Mouse (Mus musculus): ENCODE measurements around the gene Cep83. TPM values are rescaled to one million over a fixed set of nuclear protein-coding genes. Genes with fewer than 3 reads are reported as not detected.

Cep83 gene
- total and polyA plus RNA-seq, 3 experiments: 10.0 to 37.9 (median 33.0) TPM

DNA sequence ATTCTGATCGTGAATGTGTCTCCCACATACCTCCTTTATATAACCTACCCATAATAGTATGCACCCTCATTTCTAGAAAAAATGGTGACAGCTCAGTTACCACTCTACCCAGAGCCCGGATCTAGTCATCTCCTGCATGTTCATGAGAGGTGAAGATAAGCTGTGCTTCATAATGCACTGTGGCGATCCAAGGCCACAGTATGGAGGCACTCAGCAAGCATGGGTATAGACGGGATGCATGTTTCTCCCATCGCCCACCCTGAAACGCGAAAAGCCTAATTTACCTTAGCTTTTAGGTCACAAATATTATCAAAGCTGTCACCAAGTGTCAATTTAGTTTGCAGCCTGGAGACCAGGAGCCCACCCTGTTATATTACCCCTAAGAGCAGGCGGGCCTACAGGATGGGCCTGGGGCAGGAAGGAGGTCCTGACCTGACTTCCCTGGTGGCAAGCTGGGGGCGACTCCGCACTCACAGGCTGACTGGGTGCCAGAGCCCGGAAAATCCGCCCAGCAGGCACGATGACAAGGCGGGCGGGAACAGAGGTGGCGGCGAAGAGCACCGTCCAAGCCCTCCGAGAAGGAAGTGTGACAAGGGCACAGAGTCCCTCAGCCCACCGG, 544 bp upstream of the Cep83 start:
- Histone ChIP-seq H3K4me3 (ENCODE audit: low read depth, low read length) (peak overlapping the region; percentile 94), H3K36me3 (replicated peaks) (peaks cover 17% of the 10 kb centered on the region), H3K9me3 (replicated peaks) (no peaks in the 10 kb centered on the region), H3K4me1 (ENCODE audit: insufficient read depth, low read depth, low read length) (peaks cover 19% of the 10 kb centered on the region), H3K27me3 (ENCODE audit: insufficient read depth, low read length) (no peaks in the 10 kb centered on the region)
- ATAC-seq (ENCODE audit: extremely low read depth, insufficient number of reproducible peaks, low FRiP score, poor library complexity, severe bottlenecking) (peak; percentile 57), DNase-seq (ENCODE audit: low spot score) (peak; percentile 43)
- no peak for TF ChIP-seq CTCF (IDR thresholded peaks at IDR 0.05; ENCODE audit: low read depth, low read length)
- no peak for TF ChIP-seq TAL1 (conservative IDR thresholded peaks at IDR 0.05; ENCODE audit: low read depth, low read length)
- no peak for TF ChIP-seq POLR2AphosphoS5 (IDR thresholded peaks at IDR 0.05; ENCODE audit: insufficient replicate concordance, low read depth, low read length)
- TF ChIP-seq GATA2 (IDR thresholded peaks at IDR 0.05; ENCODE audit: borderline replicate concordance, low read depth, low read length): no peak

GRCm38 (mm10) chr10:94689176-94689510, 689 bp downstream of the Cep83 start:
- no peak for TF ChIP-seq CTCF (IDR thresholded peaks at IDR 0.05; ENCODE audit: low read depth, low read length)
- TF ChIP-seq GATA1 (IDR thresholded peaks at IDR 0.05; ENCODE audit: borderline replicate concordance, low read length): no peak
- Histone ChIP-seq H3K4me3 (ENCODE audit: low read depth, low read length) (peak overlapping the region; percentile 94), H3K27me3 (ENCODE audit: insufficient read depth, low read length) (no peaks in the 10 kb centered on the region), H3K4me1 (ENCODE audit: insufficient read depth, low read depth, low read length) (peaks cover 19% of the 10 kb centered on the region), H3K36me3 (replicated peaks) (peaks cover 9% of the 10 kb centered on the region), H3K9me3 (replicated peaks) (no peaks in the 10 kb centered on the region)
- peak; percentile 36 for DNase-seq (ENCODE audit: low spot score)
- no peak for ATAC-seq (ENCODE audit: extremely low read depth, insufficient number of reproducible peaks, low FRiP score, poor library complexity, severe bottlenecking)

- H3K4me1 ChIP-seq (ENCODE audit: insufficient read depth, low read depth, low read length): peaks cover 19% of the 10 kb centered on the region
- ATAC-seq (ENCODE audit: extremely low read depth, insufficient number of reproducible peaks, low FRiP score, poor library complexity, severe bottlenecking): no peak
- peak; percentile 10 for DNase-seq (ENCODE audit: low spot score)
These were observed 1.9 kb downstream of the Cep83 start for GRCm38 (mm10) chr10:94690376-94690775.

GRCm38 (mm10) chr10:94692163-94692562, 3.7 kb downstream of the Cep83 start:
- ATAC-seq (ENCODE audit: extremely low read depth, insufficient number of reproducible peaks, low FRiP score, poor library complexity, severe bottlenecking) (no peak), DNase-seq (ENCODE audit: low spot score) (no peak)
- H3K4me3 ChIP-seq (ENCODE audit: low read depth, low read length): no peak overlapping the region
- H3K4me1 ChIP-seq (ENCODE audit: insufficient read depth, low read depth, low read length): peaks cover 16% of the 10 kb centered on the region
- no peaks in the 10 kb centered on the region for H3K27me3 ChIP-seq (ENCODE audit: insufficient read depth, low read length)
- peaks cover 9% of the 10 kb centered on the region for H3K36me3 ChIP-seq (replicated peaks)
- peaks cover 4% of the 10 kb centered on the region; the same call in 1 of the 2 replicates for H3K9me3 ChIP-seq (replicated peaks)
- TF ChIP-seq GATA1 (IDR thresholded peaks at IDR 0.05; ENCODE audit: borderline replicate concordance, low read length): no peak
- TF ChIP-seq TAL1 (conservative IDR thresholded peaks at IDR 0.05; ENCODE audit: low read depth, low read length): no peak
- TF ChIP-seq CTCF (IDR thresholded peaks at IDR 0.05; ENCODE audit: low read depth, low read length): no peak
- TF ChIP-seq GATA2 (IDR thresholded peaks at IDR 0.05; ENCODE audit: borderline replicate concordance, low read depth, low read length): no peak
- no peak for TF ChIP-seq POLR2AphosphoS5 (IDR thresholded peaks at IDR 0.05; ENCODE audit: insufficient replicate concordance, low read depth, low read length)

More at GRCm38 (mm10) chr10:94690376-94690775, 1.9 kb downstream of the Cep83 start:
- Histone ChIP-seq H3K9me3 (replicated peaks) (peaks cover 4% of the 10 kb centered on the region; the same call in 1 of the 2 replicates), H3K27me3 (ENCODE audit: insufficient read depth, low read length) (no peaks in the 10 kb centered on the region), H3K36me3 (replicated peaks) (peaks cover 7% of the 10 kb centered on the region), H3K4me3 (ENCODE audit: low read depth, low read length) (no peak overlapping the region; the same call in 1 of the 2 replicates)
- no peak for TF ChIP-seq TAL1 (conservative IDR thresholded peaks at IDR 0.05; ENCODE audit: low read depth, low read length)
- TF ChIP-seq GATA2 (IDR thresholded peaks at IDR 0.05; ENCODE audit: borderline replicate concordance, low read depth, low read length): no peak
- TF ChIP-seq POLR2AphosphoS5 (IDR thresholded peaks at IDR 0.05; ENCODE audit: insufficient replicate concordance, low read depth, low read length): no peak
- TF ChIP-seq GATA1 (IDR thresholded peaks at IDR 0.05; ENCODE audit: borderline replicate concordance, low read length): no peak
- no peak for TF ChIP-seq CTCF (IDR thresholded peaks at IDR 0.05; ENCODE audit: low read depth, low read length)

- peaks cover 25% of the 10 kb centered on the region for H3K4me1 ChIP-seq (ENCODE audit: insufficient read depth, low read depth, low read length)
- no peaks in the 10 kb centered on the region for H3K27me3 ChIP-seq (ENCODE audit: insufficient read depth, low read length)
- H3K4me3 ChIP-seq (ENCODE audit: low read depth, low read length): no peak overlapping the region
- peaks cover 3% of the 10 kb centered on the region for H3K36me3 ChIP-seq (replicated peaks)
- no peaks in the 10 kb centered on the region; the same call in 1 of the 2 replicates for H3K9me3 ChIP-seq (replicated peaks)
- peak; percentile 4 for DNase-seq (ENCODE audit: low spot score)
- no peak for ATAC-seq (ENCODE audit: extremely low read depth, insufficient number of reproducible peaks, low FRiP score, poor library complexity, severe bottlenecking)
- TF ChIP-seq POLR2AphosphoS5 (IDR thresholded peaks at IDR 0.05; ENCODE audit: insufficient replicate concordance, low read depth, low read length): no peak
- TF ChIP-seq GATA2 (IDR thresholded peaks at IDR 0.05; ENCODE audit: borderline replicate concordance, low read depth, low read length): no peak
- TF ChIP-seq CTCF (IDR thresholded peaks at IDR 0.05; ENCODE audit: low read depth, low read length): no peak
- no peak for TF ChIP-seq GATA1 (IDR thresholded peaks at IDR 0.05; ENCODE audit: borderline replicate concordance, low read length)
- no peak for TF ChIP-seq TAL1 (conservative IDR thresholded peaks at IDR 0.05; ENCODE audit: low read depth, low read length)
These were observed 17.3 kb downstream of the Cep83 start for GRCm38 (mm10) chr10:94705643-94706258.

GRCm38 (mm10) chr10:94706695-94707094, 18.2 kb downstream of the Cep83 start:
- H3K4me3 ChIP-seq (ENCODE audit: low read depth, low read length): no peak overlapping the region
- TF ChIP-seq TAL1 (conservative IDR thresholded peaks at IDR 0.05; ENCODE audit: low read depth, low read length) (no peak), GATA1 (IDR thresholded peaks at IDR 0.05; ENCODE audit: borderline replicate concordance, low read length) (no peak), GATA2 (IDR thresholded peaks at IDR 0.05; ENCODE audit: borderline replicate concordance, low read depth, low read length) (no peak), CTCF (IDR thresholded peaks at IDR 0.05; ENCODE audit: low read depth, low read length) (no peak), POLR2AphosphoS5 (IDR thresholded peaks at IDR 0.05; ENCODE audit: insufficient replicate concordance, low read depth, low read length) (no peak)
- peaks cover 3% of the 10 kb centered on the region for H3K36me3 ChIP-seq (replicated peaks)
- H3K4me1 ChIP-seq (ENCODE audit: insufficient read depth, low read depth, low read length): peaks cover 25% of the 10 kb centered on the region
- no peak for DNase-seq (ENCODE audit: low spot score)
- no peaks in the 10 kb centered on the region for H3K27me3 ChIP-seq (ENCODE audit: insufficient read depth, low read length)
- ATAC-seq (ENCODE audit: extremely low read depth, insufficient number of reproducible peaks, low FRiP score, poor library complexity, severe bottlenecking): peak; percentile 34; the same call in 1 of the 2 replicates
- H3K9me3 ChIP-seq (replicated peaks): no peaks in the 10 kb centered on the region; the same call in 1 of the 2 replicates
